Mouse (Mus musculus): ENCODE data around the gene Kbtbd13.
A peak's percentile ranks its signal among the peaks of the same experiment; 100 is the strongest.

The Kbtbd13 gene

DNA sequence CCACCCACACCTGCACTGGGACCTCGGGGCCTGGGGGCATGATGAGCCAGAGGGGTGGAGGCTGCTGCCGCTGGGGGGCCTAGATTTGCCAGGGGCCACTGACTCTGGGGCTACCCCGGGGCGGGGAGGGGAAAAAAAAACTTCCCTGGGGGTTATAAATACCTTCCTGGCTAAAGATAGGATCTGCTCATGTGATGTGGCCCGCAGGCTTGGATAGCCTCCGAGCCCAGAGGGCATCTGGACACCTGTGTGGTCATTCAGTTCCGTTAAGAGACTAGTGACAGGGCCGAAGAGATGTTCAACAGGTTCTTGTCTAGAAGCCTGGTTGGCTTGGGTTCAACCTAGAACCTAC, at the start of gene Kbtbd13:
TSS of gene Kbtbd13 (minus strand) at position 40 of the 352 bp plus-strand sequence.
- no peak for DNase-seq

DNA sequence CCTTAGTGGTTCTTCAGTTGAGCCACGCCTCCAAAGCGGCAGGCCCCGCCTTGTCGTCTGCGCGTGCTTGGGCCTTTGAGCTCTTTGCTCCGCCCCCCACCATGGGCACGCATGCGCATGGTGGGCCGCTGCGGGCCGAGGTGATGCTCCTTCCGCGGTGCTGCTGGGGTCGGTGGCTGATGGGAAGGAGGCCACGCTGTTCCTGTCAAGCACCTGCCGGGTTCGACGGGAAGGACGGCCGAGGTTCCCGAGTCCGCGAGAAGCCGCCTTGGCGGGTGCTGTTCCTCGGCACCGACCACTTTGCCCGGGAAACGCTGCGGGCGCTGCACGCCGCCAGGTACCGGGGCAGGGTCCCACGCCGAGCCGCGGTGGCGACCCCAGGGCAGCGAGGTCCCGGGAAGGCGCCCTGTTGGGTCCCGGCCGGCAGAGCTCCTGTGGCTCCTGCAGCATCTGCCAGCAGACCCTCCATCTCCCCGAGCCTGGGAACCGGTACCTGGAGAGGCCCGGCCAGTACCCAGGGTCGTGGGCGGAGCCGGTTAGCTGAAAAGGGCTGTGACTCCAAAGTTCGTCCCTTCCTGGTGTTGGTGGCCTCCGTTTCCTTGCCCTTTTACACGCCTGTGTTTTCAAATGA, 44.3 kb upstream of the Kbtbd13 start, which contains the start of gene Mtfmt:
TSS of gene Mtfmt (plus strand) at position 112 of the 631 bp plus-strand sequence.
- peak; percentile 97 for DNase-seq

GRCm38 (mm10) chr9:65435211-65435610, 43.8 kb upstream of the Kbtbd13 start:
- DNase-seq, result no peak

GRCm38 (mm10) chr9:65434140-65434539, 42.7 kb upstream of the Kbtbd13 start:
- peak; percentile 70 for DNase-seq

DNA sequence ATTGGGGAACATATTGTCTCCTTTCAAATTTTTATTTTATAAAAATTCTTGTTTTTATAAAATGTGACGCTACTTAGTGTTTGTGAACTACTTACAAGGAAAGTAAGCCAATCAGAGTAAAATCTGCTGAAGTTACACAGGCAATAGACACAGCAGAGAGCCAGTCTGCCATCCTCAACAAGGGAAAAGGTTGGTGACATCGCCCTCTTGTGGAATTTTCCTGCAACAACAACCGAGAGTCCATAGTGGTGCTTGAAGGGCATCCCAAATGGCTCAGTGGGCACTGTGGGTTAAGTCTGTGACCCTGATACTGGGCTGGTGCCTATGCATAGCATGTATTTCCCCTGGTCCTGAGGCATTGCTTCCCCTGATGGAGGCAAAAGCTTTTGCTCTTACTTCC, 40.8 kb upstream of the Kbtbd13 start:
- DNase-seq, result peak; percentile 75

DNA sequence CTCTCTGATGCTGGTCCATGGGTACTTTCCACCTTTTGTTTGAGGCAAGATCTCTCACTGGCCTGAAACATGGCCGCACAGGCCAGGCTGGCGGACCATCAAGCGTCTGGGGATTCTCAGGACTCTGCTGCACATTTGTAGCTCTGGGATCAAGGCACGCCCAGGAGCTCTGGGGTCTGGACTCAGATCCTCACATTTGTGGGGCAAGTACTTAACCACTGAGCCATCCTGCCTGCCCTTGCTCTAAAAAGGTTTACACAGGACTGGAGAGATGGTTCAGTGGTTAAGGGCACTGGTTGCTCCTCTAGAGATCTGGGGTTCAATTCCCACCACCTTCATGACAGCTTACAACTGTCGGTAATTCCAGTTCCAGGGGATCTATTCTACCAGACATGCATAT, 39.5 kb upstream of the Kbtbd13 start:
- no peak for DNase-seq

DNA sequence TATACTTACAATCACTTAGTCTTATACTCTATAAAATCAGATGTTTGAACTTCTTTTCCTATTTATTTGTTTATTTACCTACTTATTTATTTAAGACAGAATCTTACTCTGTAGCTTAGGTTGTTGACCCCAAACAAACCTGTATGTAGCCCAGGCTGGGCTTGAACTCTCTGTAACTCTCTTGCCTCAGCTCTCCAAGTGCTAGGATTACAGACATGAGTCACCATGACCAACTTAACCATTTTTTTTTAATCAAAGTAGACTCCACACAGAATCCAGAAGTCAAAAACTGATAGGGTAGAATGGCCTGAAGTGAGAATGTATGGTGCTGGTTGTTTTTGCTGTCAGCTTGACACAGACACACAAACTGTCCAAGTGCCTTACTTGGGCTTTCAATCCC, 38.9 kb upstream of the Kbtbd13 start:
- DNase-seq, result no peak

DNA sequence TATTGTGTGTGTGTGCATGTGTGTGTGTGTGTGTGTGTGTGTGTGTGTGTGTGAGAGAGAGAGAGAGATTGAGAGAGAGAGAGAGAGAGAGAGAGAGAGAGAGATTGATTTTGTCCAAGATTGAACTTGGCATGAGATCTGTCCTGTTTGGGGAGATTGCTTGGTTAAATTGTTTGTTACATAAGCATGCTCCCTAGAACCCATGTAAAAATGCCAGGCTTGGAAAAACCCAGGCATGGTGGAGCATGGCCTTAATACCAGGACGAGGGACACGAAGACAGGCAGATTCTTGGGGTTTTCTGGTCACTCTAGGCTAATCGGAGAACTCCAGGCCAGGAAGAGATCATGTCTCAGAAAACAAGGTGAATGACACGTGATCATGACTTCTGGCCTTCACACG, 36.6 kb upstream of the Kbtbd13 start:
- DNase-seq, result no peak

GRCm38 (mm10) chr9:65427511-65427910, 36.1 kb upstream of the Kbtbd13 start:
- DNase-seq, result no peak

GRCm38 (mm10) chr9:65424393-65424792, 32.9 kb upstream of the Kbtbd13 start:
- no peak for DNase-seq

GRCm38 (mm10) chr9:65422760-65423501, 31.5 kb upstream of the Kbtbd13 start, which contains the start of gene Slc51b:
TSS of gene Slc51b (minus strand) at chr9:65422955.
- no peak for DNase-seq

GRCm38 (mm10) chr9:65419633-65420032, 28.2 kb upstream of the Kbtbd13 start:
- no peak for DNase-seq

- DNase-seq, result no peak
Measured at GRCm38 (mm10) chr9:65417738-65418137, 26.3 kb upstream of the Kbtbd13 start.

DNA sequence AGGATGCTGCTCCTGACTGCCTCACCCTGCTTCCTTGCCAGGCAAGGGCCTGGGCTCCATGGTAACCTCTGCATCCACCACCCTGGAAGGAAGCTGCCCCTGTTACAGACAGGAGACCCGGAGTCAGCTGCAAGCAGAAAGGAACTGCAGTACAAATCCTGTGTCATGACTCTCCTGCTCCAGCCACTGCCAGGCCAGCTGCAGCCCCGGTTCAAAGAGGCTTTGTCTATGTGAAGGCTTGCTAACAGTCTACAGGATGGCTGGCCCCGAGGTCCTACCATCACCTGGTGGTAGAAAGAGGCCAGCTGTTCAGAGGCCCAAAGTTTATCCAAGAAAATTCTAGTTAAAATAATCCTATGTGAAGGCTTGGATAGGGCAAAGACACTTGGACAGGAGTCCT, 19.9 kb upstream of the Kbtbd13 start:
- no peak for DNase-seq

GRCm38 (mm10) chr9:65410378-65410777, 18.9 kb upstream of the Kbtbd13 start:
- no peak for DNase-seq

GRCm38 (mm10) chr9:65408871-65409295, 17.4 kb upstream of the Kbtbd13 start:
- DNase-seq, result no peak

- no peak for DNase-seq
Measured at GRCm38 (mm10) chr9:65407861-65408260, 16.4 kb upstream of the Kbtbd13 start.

DNA sequence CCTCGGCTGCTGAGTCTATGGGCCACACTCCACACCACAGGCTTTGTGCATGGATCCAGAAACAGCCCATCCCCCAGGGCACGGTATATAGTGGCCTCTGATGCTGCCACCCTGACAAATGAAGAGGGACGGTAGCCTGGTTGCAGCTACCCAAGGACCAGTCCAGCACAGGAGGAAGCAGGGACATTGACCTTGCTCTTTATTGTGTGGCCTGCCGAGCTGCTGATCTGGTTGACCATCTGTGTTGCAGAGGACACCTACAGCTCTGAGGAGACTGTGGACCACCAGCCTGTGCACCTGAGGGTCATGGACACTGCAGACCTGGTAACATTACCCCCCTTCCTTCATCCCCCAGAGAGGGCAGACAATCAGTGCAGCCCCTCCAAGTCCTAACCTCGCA, 15.9 kb upstream of the Kbtbd13 start:
- no peak for DNase-seq

GRCm38 (mm10) chr9:65405184-65405449, 13.7 kb upstream of the Kbtbd13 start:
- no peak for DNase-seq

- no peak for DNase-seq
Measured at GRCm38 (mm10) chr9:65404331-65405183, 13.1 kb upstream of the Kbtbd13 start.

GRCm38 (mm10) chr9:65399934-65400333, 8.5 kb upstream of the Kbtbd13 start:
- DNase-seq, result no peak

GRCm38 (mm10) chr9:65398279-65398678, 6.8 kb upstream of the Kbtbd13 start, which contains the start of gene Rasl12:
TSS of gene Rasl12 (plus strand) at chr9:65398506.
- peak; percentile 75 for DNase-seq

DNA sequence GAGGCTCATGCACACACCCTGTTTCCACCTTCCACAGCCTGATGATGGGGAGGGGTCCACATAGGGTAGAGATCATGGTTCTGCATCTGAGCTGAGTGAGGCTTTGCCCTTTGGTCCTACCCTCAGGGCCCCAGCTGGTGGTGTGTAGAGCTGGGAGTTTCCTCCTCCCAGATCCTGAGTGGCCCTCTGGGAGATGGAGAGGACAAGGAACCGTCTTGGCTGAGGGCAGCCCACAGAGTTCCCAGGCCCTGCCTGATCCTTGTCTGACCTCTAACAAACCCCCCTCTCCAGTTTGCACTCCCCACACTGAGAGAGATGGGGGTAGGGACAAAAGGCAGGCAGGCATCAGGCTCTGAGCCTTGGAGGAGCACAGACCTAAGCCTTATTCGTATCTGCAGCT, 2.9 kb upstream of the Kbtbd13 start:
- DNase-seq, result no peak

DNA sequence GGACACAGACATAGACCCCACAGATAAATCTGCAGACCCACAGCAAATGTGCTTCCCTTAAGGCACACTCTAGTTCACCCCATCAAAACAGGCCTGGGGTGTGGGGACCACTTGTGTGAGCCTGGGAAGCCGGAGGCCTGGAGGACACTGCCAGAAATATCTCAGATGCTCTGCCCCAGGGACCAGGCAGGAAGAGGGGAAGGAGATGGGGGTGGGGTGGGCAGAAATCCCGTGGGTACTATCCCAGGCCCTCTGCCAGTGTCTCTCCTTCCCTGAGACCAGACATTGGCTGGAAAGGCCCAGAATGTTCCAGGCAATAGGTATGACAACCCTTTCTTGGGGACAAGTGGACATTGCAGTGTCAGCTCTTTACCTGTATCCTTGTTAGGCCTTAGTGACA, 2.2 kb upstream of the Kbtbd13 start:
- DNase-seq, result no peak
